Mouse (Mus musculus): ENCODE results near the gene Magi2. TPM values are rescaled to one million over a fixed set of nuclear protein-coding genes. Genes with fewer than 3 reads are reported as not detected.

Magi2 gene
- polyA plus RNA-seq, 1 experiment from 2014 or later = 5.0 TPM

DNA sequence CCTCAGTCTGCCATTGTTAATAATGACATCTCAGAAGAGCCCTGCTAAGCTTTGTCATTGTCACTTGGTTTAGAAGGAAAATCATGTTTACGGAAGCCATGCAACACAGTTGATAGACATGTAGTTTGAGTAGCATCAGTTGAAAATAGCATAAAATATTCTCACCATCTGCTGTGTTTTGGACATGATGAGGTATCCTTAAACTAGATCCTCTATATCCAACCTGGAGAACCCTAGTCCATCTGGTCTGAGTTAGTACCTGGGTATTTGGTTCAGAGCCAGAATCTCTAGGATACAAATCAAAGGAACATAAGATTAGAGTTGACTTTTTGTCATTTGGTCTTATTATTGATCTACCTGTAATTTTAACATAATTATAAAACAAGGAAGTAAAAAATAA lies 385.0 kb downstream of the Magi2 start:
- no peak overlapping the region for H3K4me3 ChIP-seq (replicated peaks)
- WGBS = 91% methylated on average over 1 of the region's 1 CpGs
- H3K36me3 ChIP-seq = no peaks in the 10 kb centered on the region
- H3K9me3 ChIP-seq = no peaks in the 10 kb centered on the region
- ATAC-seq (ENCODE audit: insufficient read depth, low FRiP score, low read depth) = no peak
- H3K27me3 ChIP-seq (replicated peaks) = no peaks in the 10 kb centered on the region
- H3K9ac ChIP-seq = no peak overlapping the region
- H3K27ac ChIP-seq = no peak overlapping the region
- H3K4me2 ChIP-seq = no peak overlapping the region
- H3K4me1 ChIP-seq = no peaks in the 10 kb centered on the region

DNA sequence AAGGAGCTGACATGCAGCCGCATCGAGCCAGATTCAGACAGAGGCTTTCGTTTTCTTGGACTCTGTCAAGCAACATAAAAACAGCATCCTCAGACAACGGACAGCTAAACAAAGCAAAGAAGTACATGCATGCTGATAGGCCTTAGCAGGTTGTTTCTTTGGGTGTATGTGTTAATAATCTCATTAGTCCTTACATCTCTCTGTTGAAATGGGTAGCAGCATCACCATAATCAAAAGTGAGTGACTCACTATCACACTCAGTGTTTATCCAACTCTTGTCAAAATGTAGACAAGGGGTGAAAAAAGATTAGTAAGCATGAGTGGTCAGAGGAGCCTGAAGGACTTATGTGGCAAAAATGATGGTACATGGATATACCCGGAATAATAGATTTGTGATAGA lies 394.8 kb downstream of the Magi2 start:
- no peaks in the 10 kb centered on the region for H3K36me3 ChIP-seq
- H3K4me1 ChIP-seq = no peaks in the 10 kb centered on the region
- 82% methylated on average over 5 of the region's 5 CpGs for WGBS
- H3K9ac ChIP-seq = no peak overlapping the region
- H3K4me3 ChIP-seq (replicated peaks) = no peak overlapping the region
- H3K4me2 ChIP-seq = no peak overlapping the region
- no peak overlapping the region for H3K27ac ChIP-seq
- ATAC-seq (ENCODE audit: insufficient read depth, low FRiP score, low read depth) = no peak
- no peaks in the 10 kb centered on the region for H3K27me3 ChIP-seq (replicated peaks)
- no peaks in the 10 kb centered on the region for H3K9me3 ChIP-seq

- no peak overlapping the region for H3K4me2 ChIP-seq
- no peak for ATAC-seq (ENCODE audit: insufficient read depth, low FRiP score, low read depth)
- H3K27ac ChIP-seq = no peak overlapping the region
- H3K4me3 ChIP-seq (replicated peaks) = no peak overlapping the region
- WGBS = 92% methylated on average over 1 of the region's 1 CpGs
- no peaks in the 10 kb centered on the region for H3K9me3 ChIP-seq
- H3K4me1 ChIP-seq = no peaks in the 10 kb centered on the region
- H3K36me3 ChIP-seq = no peaks in the 10 kb centered on the region
- no peak overlapping the region for H3K9ac ChIP-seq
- no peaks in the 10 kb centered on the region for H3K27me3 ChIP-seq (replicated peaks)
These were observed 407.1 kb downstream of the Magi2 start for GRCm38 (mm10) chr5:19633976-19634375.

DNA sequence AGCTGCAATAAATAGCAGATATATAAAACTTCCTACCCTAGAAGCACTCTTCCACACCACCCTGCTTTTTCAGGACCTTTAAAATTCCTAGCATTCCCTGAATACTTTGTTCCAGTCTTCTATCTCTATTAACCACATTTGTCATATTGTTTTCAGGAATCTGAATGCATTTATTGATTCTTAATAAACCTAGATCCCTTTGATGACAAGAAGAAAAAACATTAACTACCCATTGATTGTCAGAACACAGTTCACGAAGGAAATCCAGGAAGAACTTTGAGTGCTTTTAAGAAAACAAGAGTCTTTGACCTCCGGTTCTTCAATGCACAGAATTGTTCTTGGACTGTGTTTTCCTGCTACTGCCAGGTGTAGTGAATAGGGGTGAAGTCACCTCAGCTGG lies 411.0 kb downstream of the Magi2 start:
- no peak overlapping the region for H3K27ac ChIP-seq
- no peaks in the 10 kb centered on the region for H3K9me3 ChIP-seq

DNA sequence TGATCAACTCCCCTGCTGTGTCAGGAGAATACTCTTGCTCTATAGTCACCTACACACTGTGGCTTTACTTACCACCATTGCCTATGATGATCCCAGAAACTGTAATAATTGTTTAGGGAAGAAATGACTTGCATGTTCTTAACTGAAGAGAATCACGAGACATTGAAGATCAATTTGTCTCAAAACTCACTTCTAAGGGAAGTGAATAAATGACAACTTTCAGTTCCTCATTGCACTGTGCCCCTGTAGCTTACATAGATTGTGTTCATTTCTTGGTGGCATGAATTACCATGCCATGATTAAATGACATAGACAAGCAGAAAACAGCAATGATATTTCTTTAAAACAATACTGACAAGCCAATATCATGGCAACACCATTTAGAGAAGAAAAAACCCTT lies 429.1 kb downstream of the Magi2 start:
- Histone ChIP-seq H3K27ac (no peak overlapping the region), H3K27me3 (replicated peaks) (no peaks in the 10 kb centered on the region), H3K36me3 (no peaks in the 10 kb centered on the region), H3K4me2 (no peak overlapping the region), H3K4me1 (no peaks in the 10 kb centered on the region), H3K9me3 (no peaks in the 10 kb centered on the region), H3K4me3 (replicated peaks) (no peak overlapping the region), H3K9ac (no peak overlapping the region)
- 74% methylated on average over 1 of the region's 1 CpGs for WGBS
- ATAC-seq (ENCODE audit: insufficient read depth, low FRiP score, low read depth) = no peak

More for the DNA sequence above, 411.0 kb downstream of the Magi2 start:
- Histone ChIP-seq H3K4me1 (no peaks in the 10 kb centered on the region), H3K36me3 (no peaks in the 10 kb centered on the region), H3K4me3 (replicated peaks) (no peak overlapping the region), H3K9ac (no peak overlapping the region), H3K27me3 (replicated peaks) (no peaks in the 10 kb centered on the region), H3K4me2 (no peak overlapping the region)
- no peak for ATAC-seq (ENCODE audit: insufficient read depth, low FRiP score, low read depth)
- 35% methylated on average over 2 of the region's 2 CpGs for WGBS

- no peak overlapping the region for H3K4me2 ChIP-seq
- ATAC-seq (ENCODE audit: insufficient read depth, low FRiP score, low read depth) = no peak
- H3K36me3 ChIP-seq = no peaks in the 10 kb centered on the region
- no peaks in the 10 kb centered on the region for H3K4me1 ChIP-seq
- H3K27ac ChIP-seq = no peak overlapping the region
- no peak overlapping the region for H3K9ac ChIP-seq
- H3K9me3 ChIP-seq = no peaks in the 10 kb centered on the region
- WGBS = 73% methylated on average over 5 of the region's 5 CpGs
- H3K27me3 ChIP-seq (replicated peaks) = no peaks in the 10 kb centered on the region
- H3K4me3 ChIP-seq (replicated peaks) = no peak overlapping the region
These were observed 439.6 kb downstream of the Magi2 start for GRCm38 (mm10) chr5:19666416-19666815.

GRCm38 (mm10) chr5:19717296-19717695 lies 490.5 kb downstream of the Magi2 start:
- no peaks in the 10 kb centered on the region for H3K4me1 ChIP-seq
- 73% methylated on average over 2 of the region's 2 CpGs for WGBS
- H3K4me3 ChIP-seq (replicated peaks) = no peak overlapping the region
- H3K36me3 ChIP-seq = no peaks in the 10 kb centered on the region
- ATAC-seq (ENCODE audit: insufficient read depth, low FRiP score, low read depth) = no peak
- no peaks in the 10 kb centered on the region for H3K27me3 ChIP-seq (replicated peaks)
- no peak overlapping the region for H3K4me2 ChIP-seq
- H3K9me3 ChIP-seq = no peaks in the 10 kb centered on the region
- H3K27ac ChIP-seq = no peak overlapping the region
- H3K9ac ChIP-seq = no peak overlapping the region

- no peaks in the 10 kb centered on the region for H3K36me3 ChIP-seq
- H3K4me2 ChIP-seq = no peak overlapping the region
- no peaks in the 10 kb centered on the region for H3K4me1 ChIP-seq
- no peak for ATAC-seq (ENCODE audit: insufficient read depth, low FRiP score, low read depth)
- H3K9me3 ChIP-seq = no peaks in the 10 kb centered on the region
- H3K9ac ChIP-seq = no peak overlapping the region
- no peak overlapping the region for H3K4me3 ChIP-seq (replicated peaks)
- H3K27me3 ChIP-seq (replicated peaks) = no peaks in the 10 kb centered on the region
- no peak overlapping the region for H3K27ac ChIP-seq
These were observed 499.4 kb downstream of the Magi2 start for GRCm38 (mm10) chr5:19726277-19726676.

DNA sequence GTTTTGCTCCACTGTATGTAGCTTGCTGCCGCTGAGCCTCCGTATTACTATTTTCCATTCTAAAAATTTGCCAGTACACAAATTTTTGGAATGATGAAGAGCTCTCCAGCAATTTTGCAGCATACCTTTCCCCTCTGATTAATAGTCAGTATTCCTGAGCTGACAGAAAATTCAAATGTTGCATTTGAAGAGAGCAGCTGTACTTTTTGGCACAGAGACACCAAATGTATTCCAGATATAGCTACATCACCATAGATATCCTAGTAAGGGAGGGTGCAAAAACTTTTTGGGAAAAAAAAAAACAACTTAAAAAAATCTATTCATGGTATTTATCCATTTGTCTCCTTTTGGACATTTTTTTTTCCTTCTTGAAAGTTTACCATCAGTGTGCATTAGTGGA lies 518.5 kb downstream of the Magi2 start:
- no peak for ATAC-seq (ENCODE audit: insufficient read depth, low FRiP score, low read depth)
- 85% methylated on average over 2 of the region's 2 CpGs for WGBS

GRCm38 (mm10) chr5:19745916-19746315 lies 519.1 kb downstream of the Magi2 start:
- no peak overlapping the region for H3K9ac ChIP-seq
- 70% methylated on average over 6 of the region's 6 CpGs for WGBS
- no peak overlapping the region for H3K4me3 ChIP-seq (replicated peaks)
- H3K4me1 ChIP-seq = no peaks in the 10 kb centered on the region
- H3K27me3 ChIP-seq (replicated peaks) = no peaks in the 10 kb centered on the region
- no peaks in the 10 kb centered on the region for H3K36me3 ChIP-seq
- no peak for ATAC-seq (ENCODE audit: insufficient read depth, low FRiP score, low read depth)
- no peak overlapping the region for H3K4me2 ChIP-seq
- no peak overlapping the region for H3K27ac ChIP-seq
- H3K9me3 ChIP-seq = no peaks in the 10 kb centered on the region

More for the DNA sequence above, 518.5 kb downstream of the Magi2 start:
- Histone ChIP-seq H3K9me3 (no peaks in the 10 kb centered on the region), H3K4me3 (replicated peaks) (no peak overlapping the region), H3K4me2 (no peak overlapping the region), H3K9ac (no peak overlapping the region), H3K36me3 (no peaks in the 10 kb centered on the region), H3K27ac (no peak overlapping the region), H3K27me3 (replicated peaks) (no peaks in the 10 kb centered on the region), H3K4me1 (no peaks in the 10 kb centered on the region)

DNA sequence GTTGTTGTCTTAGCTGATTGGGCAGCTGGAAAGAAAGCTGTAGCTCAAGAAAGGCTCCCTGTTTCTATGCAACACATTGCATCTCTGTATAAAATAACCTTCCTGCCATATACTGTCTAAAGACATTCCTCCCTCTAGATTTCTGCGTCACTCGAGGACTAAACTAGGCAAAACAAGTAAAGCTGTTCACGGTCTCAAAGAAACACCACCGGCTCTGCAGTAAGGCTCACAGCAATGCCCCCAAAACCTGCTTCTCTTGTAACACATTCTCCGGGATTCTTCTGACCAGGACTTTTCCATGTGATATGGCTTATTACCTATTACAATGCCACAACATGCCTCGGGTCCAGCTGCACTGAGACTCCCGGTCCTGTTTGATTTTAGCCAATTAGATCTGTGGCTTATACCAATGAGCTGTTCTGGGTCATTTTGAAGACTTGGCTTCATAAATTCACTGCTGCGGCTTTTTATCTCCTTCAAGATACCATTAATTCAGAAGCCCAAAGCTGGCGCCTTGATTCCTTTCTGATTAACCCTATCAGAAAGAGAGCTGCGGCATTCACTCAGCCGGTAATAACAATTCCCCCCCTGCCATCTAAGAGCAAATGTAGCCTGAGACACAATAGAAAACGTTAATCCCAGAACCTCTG lies 520.2 kb downstream of the Magi2 start:
- Histone ChIP-seq H3K4me2 (no peak overlapping the region), H3K27me3 (replicated peaks) (no peaks in the 10 kb centered on the region), H3K9ac (no peak overlapping the region), H3K36me3 (no peaks in the 10 kb centered on the region), H3K27ac (no peak overlapping the region), H3K4me3 (replicated peaks) (no peak overlapping the region), H3K4me1 (no peaks in the 10 kb centered on the region), H3K9me3 (no peaks in the 10 kb centered on the region)
- no peak for ATAC-seq (ENCODE audit: insufficient read depth, low FRiP score, low read depth)
- WGBS = 78% methylated on average over 12 of the region's 12 CpGs

DNA sequence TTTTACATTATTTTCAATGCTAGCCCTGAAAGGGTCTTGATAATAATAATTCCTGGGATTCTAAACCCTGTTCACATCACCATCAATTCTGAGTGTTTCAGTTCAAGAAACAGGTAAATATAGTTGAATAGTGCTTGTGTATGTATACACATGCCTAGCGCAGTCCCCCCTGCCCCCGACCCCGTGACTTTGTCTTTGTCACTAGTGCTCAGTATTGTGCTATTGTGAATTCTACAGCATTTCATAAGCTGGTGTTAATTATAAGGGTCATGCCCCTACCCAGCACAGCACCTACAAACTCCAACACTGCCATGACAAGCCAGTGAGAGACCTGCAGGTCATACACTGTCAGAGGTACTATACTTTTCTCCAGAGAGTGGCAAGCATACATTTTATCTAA lies 520.8 kb downstream of the Magi2 start:
- Histone ChIP-seq H3K27ac (no peak overlapping the region), H3K4me3 (replicated peaks) (no peak overlapping the region), H3K9ac (no peak overlapping the region), H3K36me3 (no peaks in the 10 kb centered on the region), H3K27me3 (replicated peaks) (no peaks in the 10 kb centered on the region), H3K4me2 (no peak overlapping the region), H3K4me1 (no peaks in the 10 kb centered on the region), H3K9me3 (no peaks in the 10 kb centered on the region)
- WGBS = 83% methylated on average over 3 of the region's 3 CpGs
- ATAC-seq (ENCODE audit: insufficient read depth, low FRiP score, low read depth) = no peak

DNA sequence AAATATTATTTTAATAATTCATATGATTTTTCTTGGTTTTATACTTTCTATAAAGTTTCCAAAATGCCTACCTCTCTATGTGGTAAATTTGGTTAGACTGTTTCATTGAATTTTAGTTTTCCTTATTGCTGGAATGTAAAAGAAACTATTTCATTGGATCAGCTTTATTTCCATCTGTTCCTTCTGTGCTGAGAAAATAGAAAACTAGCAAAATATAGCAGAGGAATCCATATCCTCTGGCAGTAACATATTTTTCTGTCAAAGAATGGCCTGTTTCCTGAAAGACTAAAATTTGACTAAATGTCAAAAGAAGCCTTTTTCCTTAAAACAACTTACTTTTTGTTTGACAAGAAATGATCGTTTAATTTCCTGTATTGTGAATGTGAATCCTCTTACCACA lies 552.4 kb downstream of the Magi2 start:
- Histone ChIP-seq H3K9ac (no peak overlapping the region), H3K27ac (no peak overlapping the region), H3K9me3 (no peaks in the 10 kb centered on the region), H3K27me3 (replicated peaks) (no peaks in the 10 kb centered on the region), H3K4me3 (replicated peaks) (no peak overlapping the region), H3K4me2 (no peak overlapping the region), H3K36me3 (no peaks in the 10 kb centered on the region), H3K4me1 (no peaks in the 10 kb centered on the region)
- 71% methylated on average over 1 of the region's 1 CpGs for WGBS
- ATAC-seq (ENCODE audit: insufficient read depth, low FRiP score, low read depth) = no peak
